Mouse (Mus musculus) left cerebral cortex, adult 11 months (tissue): ENCODE measurements around the gene Pax7.

Experiments used
- DNase-seq: peaks from one replicate; pipeline ENCODE4 v3.0.0; 2022; ENCODE audit warnings: low spot score

Pax7 gene

DNA sequence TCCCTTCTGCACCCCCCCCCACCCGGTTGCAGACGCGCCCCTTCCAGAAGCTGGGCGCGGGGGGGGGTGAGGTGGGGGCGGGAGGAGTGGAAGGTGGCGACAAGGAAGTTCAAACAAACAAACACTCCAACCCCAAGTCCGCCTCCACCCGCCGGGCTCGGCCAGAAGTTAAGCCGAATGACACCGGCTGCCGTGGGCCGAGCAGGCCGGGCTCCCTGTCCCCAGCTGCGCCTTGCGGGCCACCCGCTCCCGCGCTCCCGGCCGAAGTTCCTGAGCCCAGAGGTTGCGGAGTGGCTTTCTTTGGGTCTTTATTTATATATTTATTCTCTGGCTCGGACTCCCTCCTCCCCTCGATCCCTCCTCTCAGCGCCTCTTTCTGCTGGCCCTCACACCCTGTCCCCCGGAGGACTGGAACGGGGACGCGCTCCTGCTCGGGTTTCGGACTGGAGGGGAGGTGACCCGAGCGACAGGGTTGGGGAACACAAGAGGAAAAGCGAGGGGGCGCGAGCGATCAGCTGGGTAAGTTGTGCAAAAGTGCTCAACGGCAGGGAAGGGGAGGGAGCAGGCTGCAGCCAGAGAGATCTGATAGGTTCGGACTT is at the start of gene Pax7:
Gene Pax7 (minus strand): TSS at position 493 of the 599 bp plus-strand sequence.
- DNase-seq, result no peak

DNA sequence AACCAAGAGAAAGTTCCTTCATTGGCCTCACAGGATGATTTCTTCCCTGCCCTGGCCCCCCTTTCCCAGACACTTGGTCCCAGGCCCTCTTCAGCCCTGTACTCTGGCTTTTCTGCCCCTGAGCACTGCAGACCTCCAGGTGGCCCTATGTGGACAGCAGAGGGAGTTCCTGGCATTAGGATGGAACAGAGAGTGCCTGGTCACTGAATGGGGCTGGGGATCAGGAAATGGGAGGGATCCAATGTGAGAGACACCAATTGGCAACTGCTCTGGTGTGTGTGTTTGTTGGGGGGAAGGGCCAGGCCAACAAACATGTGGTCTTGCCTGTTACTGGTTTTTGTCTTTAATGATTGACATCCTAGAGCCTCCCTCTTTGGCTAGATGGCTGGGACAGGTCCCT is 48.5 kb upstream of the Pax7 start:
- no peak for DNase-seq

- DNase-seq, result no peak
These were observed 46.0 kb upstream of the Pax7 start for GRCm38 (mm10) chr4:139879324-139879723.

DNA sequence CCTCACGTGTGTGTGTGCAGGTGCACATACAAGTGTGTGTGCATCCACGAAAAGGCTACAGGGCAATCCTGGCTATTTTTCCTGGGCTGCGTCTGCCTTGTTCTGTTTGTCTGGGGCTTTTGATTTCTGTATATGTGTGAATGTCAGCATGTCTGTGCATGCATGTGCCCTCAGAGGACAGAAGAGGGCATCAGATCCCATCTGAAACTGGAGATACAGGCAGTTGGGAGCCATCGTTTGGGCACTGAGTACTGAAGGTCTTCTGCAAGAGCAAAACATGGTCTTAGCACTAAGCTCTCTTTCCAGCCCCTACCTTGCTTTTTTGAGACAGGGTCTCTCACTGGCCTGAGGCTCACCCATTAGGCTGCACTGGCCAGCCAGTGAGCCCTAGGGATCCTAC is 45.1 kb upstream of the Pax7 start:
- no peak for DNase-seq

DNA sequence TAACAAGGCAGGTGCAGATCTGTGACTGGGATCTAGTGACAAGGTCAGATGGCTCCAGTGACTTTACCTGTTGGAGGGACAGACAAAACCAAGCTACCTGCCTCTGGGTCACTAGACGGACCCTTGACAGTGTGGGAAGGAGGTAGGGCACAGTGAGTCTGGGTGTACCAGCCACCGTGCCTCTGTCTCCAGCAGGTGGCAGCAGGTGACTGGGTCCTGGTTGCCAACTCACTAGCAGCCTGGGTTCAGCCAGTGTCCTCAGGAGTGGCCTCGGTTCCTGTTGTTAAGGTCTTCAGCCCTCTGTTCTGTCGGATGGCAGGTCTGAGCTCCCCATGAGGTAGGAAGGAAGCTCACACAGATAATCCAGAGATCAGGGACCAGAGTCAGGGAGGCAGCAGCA is 43.9 kb upstream of the Pax7 start:
- peak; percentile 30 for DNase-seq

DNA sequence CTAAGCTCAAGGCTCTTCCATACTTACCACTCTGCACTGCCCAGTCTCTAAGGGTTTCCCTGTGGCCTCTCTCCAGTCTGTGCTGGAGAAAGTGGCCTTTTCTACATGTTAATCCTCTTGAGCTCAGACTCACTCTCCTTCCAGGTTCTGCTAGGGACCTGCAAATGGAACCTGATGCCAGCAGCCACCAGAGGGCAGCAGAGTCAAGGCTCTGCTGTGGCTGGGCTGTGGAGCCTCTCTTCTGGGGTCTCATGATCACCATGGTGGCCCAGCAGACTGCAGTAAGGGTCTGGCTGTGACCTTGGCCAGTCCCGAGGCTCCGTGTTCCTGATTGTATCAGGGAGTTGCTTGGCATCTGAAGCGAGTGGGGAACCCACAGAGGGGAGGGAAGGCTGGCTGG is 39.3 kb upstream of the Pax7 start:
- no peak for DNase-seq

DNA sequence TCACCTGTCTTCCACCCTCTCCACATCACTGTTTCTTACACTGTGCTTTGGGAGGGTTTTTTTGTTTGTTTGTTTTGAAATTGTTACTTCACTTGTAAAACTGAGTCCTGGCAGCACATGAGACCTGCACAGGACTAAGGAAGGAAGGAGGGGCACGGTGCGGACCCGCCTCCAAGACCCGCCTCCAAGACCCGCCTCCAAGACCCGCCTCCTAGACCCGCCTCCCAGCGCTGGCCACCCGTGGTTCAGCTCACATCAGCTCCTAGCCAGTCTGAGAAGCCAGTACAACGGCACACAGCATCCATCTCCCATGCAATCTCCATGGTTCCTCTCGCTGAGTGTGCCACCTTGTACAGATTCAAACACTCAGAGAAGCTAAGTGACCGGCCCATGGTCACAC is 38.4 kb upstream of the Pax7 start:
- DNase-seq, result no peak

GRCm38 (mm10) chr4:139863218-139863617 is 29.9 kb upstream of the Pax7 start:
- DNase-seq, result no peak

DNA sequence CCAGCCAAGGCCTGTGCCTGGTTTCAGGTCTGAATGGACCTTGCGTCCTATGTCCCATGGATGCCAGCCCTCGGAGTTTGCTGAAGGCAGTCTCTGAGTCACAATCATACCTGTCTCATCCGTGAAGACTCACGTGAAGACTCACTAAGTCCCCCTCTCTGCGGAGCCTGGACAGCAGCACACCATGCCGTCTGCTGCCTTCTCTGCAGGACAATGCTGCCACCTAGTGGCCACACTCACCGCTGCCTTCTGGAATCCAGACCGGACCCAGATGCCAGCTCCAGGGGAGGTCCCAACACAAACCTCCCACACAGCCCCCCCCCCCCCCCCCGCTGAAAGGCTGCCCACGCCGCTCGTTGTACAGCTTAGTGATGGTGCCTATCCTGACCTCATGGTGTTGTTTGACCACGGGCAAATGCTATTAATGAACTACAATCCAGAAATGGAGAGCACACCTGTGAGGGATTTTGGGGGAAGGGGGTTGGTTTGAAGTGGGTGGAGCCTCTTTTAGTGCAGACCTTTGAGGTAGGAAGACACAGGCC is 25.4 kb upstream of the Pax7 start:
- peak; percentile 51 for DNase-seq

DNA sequence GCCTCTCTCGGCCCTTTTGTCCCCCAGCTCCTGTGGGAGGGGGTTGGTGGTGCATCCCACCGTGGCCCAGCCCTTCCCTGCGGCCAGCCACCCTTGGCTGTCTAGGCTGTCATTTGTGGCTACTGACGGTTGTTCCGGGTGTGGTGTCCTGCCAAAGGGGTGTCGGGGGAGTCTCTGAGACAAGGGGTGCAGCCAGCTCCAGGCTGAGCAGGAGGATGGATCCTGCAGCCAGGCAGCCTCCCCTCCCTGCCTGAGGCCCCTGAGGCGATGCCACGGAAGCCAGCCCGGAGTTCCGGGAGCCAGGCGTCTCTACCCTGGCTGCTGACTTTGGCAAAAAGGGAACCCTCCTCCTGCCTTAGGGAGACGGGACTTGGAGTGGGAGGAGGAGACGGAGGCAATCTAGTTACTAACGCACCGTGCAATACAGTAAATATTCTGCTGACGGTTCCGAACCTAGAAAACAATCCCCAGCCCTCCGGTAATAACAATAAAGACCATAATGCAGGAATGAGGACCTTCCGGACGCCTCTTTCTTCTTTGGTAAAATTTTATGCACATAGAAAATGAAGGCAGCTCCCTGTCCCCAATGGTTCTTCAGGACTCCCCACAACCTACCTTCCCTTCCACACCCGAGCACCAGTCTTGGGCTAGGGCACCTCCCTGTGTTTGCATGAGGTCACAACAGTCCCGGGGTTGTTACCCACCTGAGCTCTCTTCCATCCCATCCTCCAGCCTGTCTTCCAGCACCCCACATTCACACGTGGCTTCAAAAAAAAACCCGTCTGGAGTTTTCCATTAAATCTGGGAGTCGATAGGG is 19.1 kb upstream of the Pax7 start:
- DNase-seq, result no peak

DNA sequence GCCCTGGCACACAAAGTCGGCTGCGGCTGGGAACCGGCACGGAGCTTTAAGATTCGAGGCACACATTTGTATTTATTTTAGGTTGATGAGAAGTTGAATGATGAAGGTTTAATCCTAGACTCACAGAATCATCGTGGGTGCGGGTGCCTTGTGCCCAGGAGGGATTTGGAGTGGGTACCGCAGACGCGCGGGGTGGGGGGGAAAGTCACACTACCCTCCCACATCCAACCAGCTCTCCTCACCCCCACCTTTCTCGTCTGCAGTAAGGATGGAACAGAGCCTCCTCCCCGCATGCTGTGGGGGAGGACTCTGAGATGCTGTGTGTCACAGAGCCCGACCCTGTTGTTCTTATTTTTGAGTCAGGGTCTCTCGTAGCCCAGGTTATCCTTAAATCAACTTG is 18.1 kb upstream of the Pax7 start:
- no peak for DNase-seq

DNA sequence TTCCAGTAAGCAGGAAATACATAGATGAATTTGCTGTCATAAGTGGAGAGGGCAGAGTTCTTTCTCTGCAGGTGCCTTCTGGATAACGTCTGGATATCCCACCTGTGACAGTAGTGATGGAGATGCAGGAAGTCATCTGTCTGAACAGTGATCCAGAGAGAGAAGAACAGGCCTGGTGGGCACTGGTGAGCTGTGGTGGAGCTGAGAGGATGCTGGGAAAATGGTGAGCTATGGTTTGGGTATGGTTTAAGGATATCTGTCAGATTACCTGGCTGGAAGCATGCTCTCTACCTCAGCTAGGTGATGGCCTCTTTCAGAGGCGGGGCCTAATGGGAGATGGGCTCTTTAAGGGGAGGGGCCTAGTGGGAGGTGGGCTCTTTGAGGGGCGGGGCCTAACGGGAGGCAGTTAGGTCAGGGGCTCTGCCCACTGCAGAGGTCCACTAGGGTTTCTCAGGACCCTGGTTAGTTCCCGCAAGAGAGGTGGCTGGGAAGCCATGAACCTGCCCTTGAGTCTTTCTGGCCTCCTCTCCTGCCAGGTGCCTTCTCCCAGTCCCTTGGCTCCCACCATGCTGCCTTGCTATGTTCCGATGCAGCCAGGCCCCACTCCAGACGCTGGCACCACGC is 17.3 kb upstream of the Pax7 start:
- DNase-seq, result no peak

DNA sequence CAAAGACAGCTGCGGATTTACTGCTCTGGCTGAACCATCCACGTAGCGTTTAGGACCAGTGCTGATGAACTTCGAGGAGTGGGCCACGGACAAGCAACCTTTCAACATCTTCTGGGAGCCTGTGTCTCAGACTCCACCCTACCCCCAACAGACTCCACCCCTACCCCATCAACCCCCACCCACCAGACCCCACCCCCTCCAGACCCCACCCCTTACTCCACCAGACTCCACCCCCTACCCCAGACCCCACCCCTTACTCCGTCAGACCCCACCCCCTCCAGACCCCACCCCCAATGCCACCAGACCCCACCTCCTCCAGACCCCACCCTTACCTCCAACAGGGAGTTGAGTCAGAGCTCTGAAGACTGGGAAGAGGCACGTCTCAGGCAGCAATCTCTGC is 10.1 kb upstream of the Pax7 start:
- no peak for DNase-seq

DNA sequence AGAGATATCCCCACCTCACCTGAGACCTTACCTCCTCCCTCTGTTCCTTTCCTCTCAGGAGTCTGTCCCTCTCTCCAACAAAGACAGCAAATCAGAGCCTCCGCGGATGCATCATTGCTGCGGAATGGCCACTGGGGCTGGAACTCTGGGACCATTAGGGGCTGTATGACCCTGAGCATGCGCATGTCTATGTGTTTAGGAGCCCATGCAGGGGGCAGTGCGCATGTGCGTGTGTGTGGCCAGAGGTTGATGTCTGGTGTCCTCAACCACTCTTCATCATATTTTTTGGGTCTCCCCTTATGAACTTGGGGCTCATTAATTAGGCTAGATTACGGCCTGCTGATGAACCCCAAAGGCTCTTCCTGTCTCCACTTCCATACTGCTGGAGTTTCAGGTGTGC is 9.6 kb upstream of the Pax7 start:
- no peak for DNase-seq

- DNase-seq, result no peak
These were observed 7.7 kb upstream of the Pax7 start for GRCm38 (mm10) chr4:139840939-139841500.

DNA sequence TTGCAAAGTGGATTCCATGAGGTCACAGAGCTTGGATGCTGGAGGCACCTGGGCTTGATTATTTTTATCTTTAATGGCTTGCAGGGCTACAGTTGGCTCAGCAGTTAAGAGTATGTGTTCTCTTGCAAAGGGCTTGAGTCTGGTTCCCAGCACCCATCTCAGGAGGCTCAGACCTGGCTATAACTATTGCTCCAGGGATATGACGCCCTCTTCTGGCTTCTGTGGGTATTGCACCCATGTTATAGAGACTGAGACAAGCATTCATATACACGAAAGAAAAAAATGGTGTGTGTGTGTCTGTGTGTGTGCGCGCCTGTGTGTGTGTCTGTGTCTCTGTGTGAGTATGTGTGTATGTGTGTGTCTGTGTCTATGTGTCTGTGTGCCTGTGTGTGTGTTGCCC is 7.1 kb upstream of the Pax7 start:
- DNase-seq, result no peak

- DNase-seq, result no peak
These were observed 3.4 kb upstream of the Pax7 start for GRCm38 (mm10) chr4:139836681-139837080.

GRCm38 (mm10) chr4:139836196-139836595 is 2.9 kb upstream of the Pax7 start:
- no peak for DNase-seq

GRCm38 (mm10) chr4:139833817-139834401 is 581 bp upstream of the Pax7 start:
- DNase-seq, result no peak

DNA sequence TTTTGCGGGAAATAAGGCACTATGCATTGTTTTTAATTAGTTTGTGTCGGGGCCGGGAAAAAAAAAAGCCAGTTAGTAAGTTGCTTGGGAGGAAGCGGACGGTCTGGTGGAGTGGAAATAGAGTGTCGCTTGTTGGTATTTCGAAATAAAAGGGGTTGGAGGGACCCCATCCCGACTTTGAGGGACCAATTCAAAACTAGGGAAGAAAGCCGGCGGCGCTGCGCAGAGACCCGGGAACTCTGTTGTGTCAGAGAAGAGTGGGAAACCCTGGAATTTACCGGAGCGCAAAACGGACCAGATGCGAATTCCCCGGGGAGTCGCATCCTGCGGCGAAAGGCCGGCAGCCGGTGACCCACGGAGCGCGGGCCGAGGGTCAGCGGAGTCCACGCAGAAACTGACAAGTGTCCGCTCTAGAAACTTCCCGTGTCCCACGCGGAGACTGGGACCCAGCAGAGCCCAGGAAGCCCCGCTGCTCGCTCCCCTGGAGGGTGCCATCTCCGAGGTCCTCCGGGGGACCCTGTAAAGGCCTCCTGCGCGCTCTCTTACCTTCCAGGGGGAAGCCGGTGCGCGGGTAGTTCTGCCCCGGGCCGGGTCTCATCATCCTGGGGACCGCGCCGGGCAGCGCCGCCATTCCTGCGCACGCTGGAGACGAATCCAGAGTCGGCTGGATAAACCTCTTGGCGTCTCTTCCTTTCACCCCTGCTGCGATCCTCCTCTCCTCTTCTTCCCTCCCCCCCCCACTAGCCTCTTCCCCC is 870 bp downstream of the Pax7 start:
- DNase-seq, result no peak

GRCm38 (mm10) chr4:139831501-139832230 is 1.7 kb downstream of the Pax7 start:
- DNase-seq, result no peak
